In genomic region chr3:108318517-108318916, GRCm38 (mm10) we compare ENCODE assay signal across 26 mouse cellular contexts. TPM values are rescaled to one million over a fixed set of nuclear protein-coding genes. Genes with fewer than 3 reads are reported as not detected.
DNase-seq lines count a peak whose midpoint lies in the region; ATAC-seq and TF ChIP-seq lines count a peak whose summit lies in the region.
"Had no signal": no experiment of that assay in that cellular context is flagged by ENCODE, and none has a peak within 500 bp of the region (broad histone marks: within the 10 kb centered on the region; RNA-seq: fewer than 3 reads in every experiment).

No protein-coding gene starts in this region.

- H3K27me3 ChIP-seq in embryonic facial prominence, embryonic 11.5 days (ENCODE audit: control insufficient read depth, insufficient read depth, low read length) = no peaks in the 10 kb centered on the region
- no peaks in the 10 kb centered on the region for H3K27me3 ChIP-seq in limb, embryonic 11.5 days (ENCODE audit: control insufficient read depth, insufficient read depth, low read length)
- H3K27me3 ChIP-seq: forebrain, embryonic 12.5 days; hindbrain, embryonic 12.5 days; midbrain, embryonic 12.5 days; Patski had no signal

- H3K9me3 ChIP-seq in embryonic facial prominence, embryonic 11.5 days (replicated peaks; ENCODE audit: control insufficient read depth, low read length) = no peaks in the 10 kb centered on the region
- no peaks in the 10 kb centered on the region for H3K9me3 ChIP-seq in limb, embryonic 11.5 days (ENCODE audit: control insufficient read depth, low read length)
- H3K9me3 ChIP-seq: forebrain, embryonic 12.5 days; hindbrain, embryonic 12.5 days; midbrain, embryonic 12.5 days had no signal

- DNase-seq in layer of hippocampus, adult 2 months (ENCODE audit: low spot score in 2 of 2) = no peak
- no peak for DNase-seq in layer of hippocampus, postnatal 10 days (ENCODE audit: low spot score in 2 of 2)
- DNase-seq in Muller cell, postnatal 12 days (ENCODE audit: inconsistent ontology term) = peak; percentile 20
- peak; percentile 67 for DNase-seq in embryonic facial prominence, embryonic 11.5 days (ENCODE audit: low spot score)
- DNase-seq in limb, embryonic 11.5 days (ENCODE audit: low spot score) = peak; percentile 47
- DNase-seq in natural killer cell, adult 2 months (ENCODE audit: low spot score in 2 of 2) = no peak
- no peak for DNase-seq in spleen, postnatal 36 days (ENCODE audit: low spot score in 2 of 2)
- no peak for DNase-seq in T-cell, adult 2 months (ENCODE audit: low spot score)
- DNase-seq: adrenal gland, adult 2 months; B cell, adult 2 months; cerebellum, adult 11 months; cerebellum, adult 9-11 months; gastrocnemius, postnatal 36 days; kidney, adult 2 months; kidney, postnatal 14 days; left cerebral cortex, postnatal 4 days; lung, embryonic 14.5 days had no signal

- no peaks in the 10 kb centered on the region for H3K4me1 ChIP-seq in embryonic facial prominence, embryonic 11.5 days (ENCODE audit: control insufficient read depth, insufficient read depth, low read length)
- peaks cover 13% of the 10 kb centered on the region for H3K4me1 ChIP-seq in limb, embryonic 11.5 days (ENCODE audit: control insufficient read depth, insufficient read depth, low read length)
- H3K4me1 ChIP-seq: forebrain, embryonic 12.5 days; hindbrain, embryonic 12.5 days; midbrain, embryonic 12.5 days had no signal

- 35% methylated on average over 2 of the region's 2 CpGs for WGBS in embryonic facial prominence, embryonic 11.5 days
- 37% methylated on average over 2 of the region's 2 CpGs for WGBS in limb, embryonic 11.5 days

- no peak for ATAC-seq in embryonic facial prominence, embryonic 11.5 days (replicated peaks; ENCODE audit: insufficient number of reproducible peaks, low FRiP score, low TSS enrichment, low read depth)
- no peak for ATAC-seq in limb, embryonic 11.5 days (ENCODE audit: insufficient number of reproducible peaks, low FRiP score, low TSS enrichment, low read depth)
- ATAC-seq: inflammation-experienced regulatory T-cells, adult 6 months had no signal

- H3K4me2 ChIP-seq in embryonic facial prominence, embryonic 11.5 days (ENCODE audit: low read depth, low read length) = no peak overlapping the region
- H3K4me2 ChIP-seq in limb, embryonic 11.5 days (ENCODE audit: low read depth, severe bottlenecking) = no peak overlapping the region
- H3K4me2 ChIP-seq: forebrain, embryonic 12.5 days; hindbrain, embryonic 12.5 days; lung, embryonic 14.5 days; midbrain, embryonic 12.5 days had no signal

- no peak overlapping the region for H3K4me3 ChIP-seq in layer of hippocampus, adult 2 months
- H3K4me3 ChIP-seq in embryonic facial prominence, embryonic 11.5 days (ENCODE audit: low read depth, low read length) = no peak overlapping the region
- no peak overlapping the region for H3K4me3 ChIP-seq in limb, embryonic 11.5 days (ENCODE audit: low read depth, low read length)
- H3K4me3 ChIP-seq: forebrain, embryonic 12.5 days; hindbrain, embryonic 12.5 days; midbrain, embryonic 12.5 days had no signal

- H3K36me3 ChIP-seq in embryonic facial prominence, embryonic 11.5 days (replicated peaks; ENCODE audit: control insufficient read depth, insufficient read depth, low read depth, low read length) = no peaks in the 10 kb centered on the region
- H3K36me3 ChIP-seq in limb, embryonic 11.5 days (ENCODE audit: control insufficient read depth, insufficient read depth, low read length) = no peaks in the 10 kb centered on the region

- TF ChIP-seq CTCF in layer of hippocampus, adult 2 months (conservative IDR thresholded peaks at IDR 0.05) = no peak

- no peak overlapping the region for H3K9ac ChIP-seq in embryonic facial prominence, embryonic 11.5 days (replicated peaks; ENCODE audit: low read length)
- H3K9ac ChIP-seq in limb, embryonic 11.5 days (ENCODE audit: low read length) = no peak overlapping the region
- H3K9ac ChIP-seq: forebrain, embryonic 12.5 days; hindbrain, embryonic 12.5 days; liver, embryonic 14.5 days; lung, embryonic 14.5 days; midbrain, embryonic 12.5 days had no signal

- peak overlapping the region; percentile 67 for H3K27ac ChIP-seq in layer of hippocampus, adult 2 months
- H3K27ac ChIP-seq in embryonic facial prominence, embryonic 11.5 days (replicated peaks; ENCODE audit: low read depth, low read length) = no peak overlapping the region
- H3K27ac ChIP-seq in limb, embryonic 11.5 days (replicated peaks; ENCODE audit: low read depth, low read length) = no peak overlapping the region
- H3K27ac ChIP-seq: forebrain, embryonic 12.5 days; hindbrain, embryonic 12.5 days; liver, embryonic 14.5 days; midbrain, embryonic 12.5 days had no signal

RNA-seq across cellular contexts. Expression of gene Sort1, which starts 34.6 kb away (rescaled TPM):
- 100 to 1,000 TPM; 360 to 361 TPM for total RNA-seq in layer of hippocampus, adult 2 months (2021)
- 100 to 1,000 TPM; 181 to 182 TPM for total RNA-seq in layer of hippocampus, postnatal 10 days (2021)
- 13.8 and 16.0 TPM in 2 replicates for polyA plus RNA-seq in embryonic facial prominence, embryonic 11.5 days (2014; fragmentation: Nextera tagmentation; extraction: Ambion mirVana)
- polyA plus RNA-seq in limb, embryonic 11.5 days (2014; fragmentation: Nextera tagmentation; extraction: Ambion mirVana) = 14.1 TPM in 2 replicates
- polyA plus RNA-seq: inflammation-experienced regulatory T-cells, adult 6 months had no signal

RNA-seq across cellular contexts. Expression of gene Mybphl, which starts 46.2 kb away (rescaled TPM):
- 1 to 10 TPM in 1 of 2 experiments, under 1 TPM in 1; 0.83 to 1.5 TPM for total RNA-seq in layer of hippocampus, adult 2 months (2021)
- total RNA-seq in layer of hippocampus, postnatal 10 days (2021) = under 1 TPM in 1 of 2 experiments, not detected in 1; 0.36 TPM
- 0.32 TPM in 1 of 2 replicates, not detected in the other for polyA plus RNA-seq in embryonic facial prominence, embryonic 11.5 days (2014; fragmentation: Nextera tagmentation; extraction: Ambion mirVana)
- polyA plus RNA-seq in limb, embryonic 11.5 days (2014; fragmentation: Nextera tagmentation; extraction: Ambion mirVana) = not detected in 2 replicates
- total RNA-seq: adrenal gland, adult 2 months; adrenal gland, postnatal 4 days; gastrocnemius, postnatal 36 days; megakaryocyte, adult 5-6 weeks; neutrophil, adult 5-6 weeks had no signal
- polyA plus RNA-seq: adrenal gland, adult 2 months; hindbrain, embryonic 12.5 days; inflammation-experienced regulatory T-cells, adult 6 months; midbrain, embryonic 12.5 days; Patski had no signal

Comparison
In these comparisons a context has a peak if more than half of its experiments do, and no peak if none do; other contexts are left out.
1. DNase-seq: peak in Muller cell, postnatal 12 days (single experiment), embryonic facial prominence, embryonic 11.5 days (single experiment) and limb, embryonic 11.5 days (single experiment); none in layer of hippocampus, adult 2 months (0 of 2), layer of hippocampus, postnatal 10 days (0 of 2), natural killer cell, adult 2 months (0 of 2), spleen, postnatal 36 days (0 of 2) and T-cell, adult 2 months (single experiment).